Mouse (Mus musculus): ENCODE measurements around the gene Kbtbd3.

Kbtbd3 gene

DNA sequence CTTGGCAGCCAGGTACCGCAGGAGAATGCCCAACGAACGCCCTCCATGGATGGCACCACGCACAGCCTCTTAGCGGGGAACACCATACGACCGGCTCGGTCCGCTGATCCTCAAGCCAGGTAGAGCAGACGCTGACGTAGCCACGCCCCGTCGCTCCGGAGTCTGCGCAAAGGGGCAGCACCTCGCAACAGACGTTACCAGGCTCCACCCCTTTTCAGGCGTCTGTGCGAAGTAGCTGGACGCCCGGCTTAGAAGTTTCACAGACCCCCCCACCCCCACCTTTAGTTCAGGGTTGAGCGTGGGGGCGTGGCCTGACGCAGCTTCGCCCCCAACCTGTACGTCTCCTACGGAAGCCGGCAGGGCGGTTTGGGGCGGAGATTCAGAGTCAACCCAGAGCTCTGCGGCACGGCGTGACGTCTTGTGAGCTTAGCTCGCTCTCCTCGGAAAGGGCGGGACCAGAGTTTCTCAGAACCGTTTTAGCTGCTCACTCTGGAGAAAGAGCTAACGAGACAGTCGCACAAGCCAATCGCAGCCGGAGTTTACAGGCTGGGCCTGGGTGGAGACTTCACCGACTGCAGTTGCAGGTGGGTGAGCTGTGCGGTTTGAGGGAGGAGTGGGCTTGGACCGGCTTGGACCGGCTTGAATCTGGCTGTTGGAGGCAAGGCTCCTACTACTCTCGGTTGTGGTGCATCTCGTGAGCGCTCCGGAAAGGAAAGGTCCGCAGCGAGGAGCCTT lies at the start of gene Kbtbd3, which contains the start of gene Aasdhppt:
TSS of gene Kbtbd3 (plus strand) at position 483 of the 735 bp plus-strand sequence.
TSS of gene Aasdhppt (minus strand) at position 121 of the 735 bp plus-strand sequence.
- DNase-seq (ENCODE audit: low spot score in 2 of 2) = peak; percentile 96 to 99

DNA sequence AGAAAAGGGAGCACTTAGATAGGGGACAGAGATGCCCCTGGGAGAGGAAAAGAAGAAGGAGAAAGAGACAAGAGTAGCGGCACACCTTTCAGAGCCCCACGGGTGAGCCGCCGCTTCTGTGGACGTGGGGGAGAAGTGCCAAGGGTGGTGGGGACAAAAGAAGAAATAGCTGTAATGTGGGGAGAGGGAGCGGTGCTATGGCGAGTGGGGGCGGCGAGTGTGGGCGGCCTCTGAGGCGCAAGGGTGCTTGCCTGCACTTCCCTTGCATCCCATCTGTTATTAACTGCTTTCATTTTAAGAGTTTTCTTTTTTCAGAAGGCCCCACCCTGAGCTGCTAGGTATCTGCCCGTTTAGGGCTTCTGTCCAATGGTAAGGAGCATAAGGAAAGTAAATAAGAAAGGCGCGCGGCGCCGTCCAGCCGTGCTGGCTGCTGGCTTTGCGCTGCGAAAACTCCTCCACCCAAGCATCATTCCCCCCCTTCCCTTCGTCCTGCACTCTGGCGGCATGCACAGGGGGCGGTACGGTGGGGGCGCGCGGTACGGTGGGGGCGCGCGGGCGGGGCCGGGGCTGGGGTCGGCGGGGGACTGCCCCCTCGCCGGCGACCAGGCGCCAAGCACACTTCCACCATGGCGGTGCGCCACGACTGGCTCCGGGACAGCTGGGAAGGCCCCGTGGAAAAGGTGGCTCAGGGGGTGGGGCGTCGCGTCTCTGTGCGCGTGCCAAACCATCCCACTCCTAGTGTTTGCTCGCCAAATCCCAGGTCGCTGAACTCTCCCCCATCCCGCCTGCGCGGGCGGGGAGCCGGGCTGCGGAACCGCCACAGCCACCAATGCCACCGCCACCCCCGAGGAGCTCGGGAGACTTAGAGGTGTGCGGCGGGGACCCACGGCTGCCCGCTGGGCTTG lies 49.5 kb upstream of the Kbtbd3 start:
- DNase-seq (ENCODE audit: low spot score in 2 of 2) = no peak

DNA sequence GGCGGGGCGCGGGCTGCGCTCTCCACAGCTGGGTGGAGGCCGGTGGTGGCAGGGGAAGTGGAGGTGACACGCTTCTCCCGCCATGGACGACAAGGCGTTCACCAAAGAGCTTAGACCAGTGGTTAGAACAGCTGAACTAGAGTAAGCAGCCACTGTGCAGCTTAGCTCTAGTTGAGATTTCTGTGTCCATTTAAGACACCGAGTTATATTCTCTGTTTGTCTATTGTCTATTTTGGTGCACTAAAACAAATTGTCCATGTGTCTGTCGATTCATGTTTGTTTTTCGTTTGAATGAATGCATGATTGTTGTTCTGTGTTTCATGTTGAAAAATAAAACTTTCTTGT lies 48.9 kb upstream of the Kbtbd3 start:
- DNase-seq (ENCODE audit: low spot score in 2 of 2) = no peak

DNA sequence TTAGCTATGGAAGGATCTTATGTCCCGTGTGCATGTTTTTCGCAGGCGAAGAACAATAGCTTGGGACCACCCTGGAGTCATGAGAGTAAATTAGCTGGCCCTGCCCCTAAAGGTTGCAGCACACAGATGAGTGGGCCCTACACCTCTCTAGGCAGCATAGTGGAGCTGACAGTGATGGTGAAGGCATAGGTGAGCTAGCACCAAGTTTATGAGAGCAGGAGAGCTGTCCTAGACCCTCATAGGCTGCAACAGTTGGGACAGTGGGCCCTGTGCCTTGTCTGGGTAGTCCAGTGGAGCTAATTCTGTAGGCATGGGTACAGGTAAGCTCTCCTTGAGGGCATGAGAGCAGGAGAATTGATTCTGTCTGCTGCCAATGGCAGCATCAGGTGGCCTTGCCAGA lies 42.8 kb upstream of the Kbtbd3 start:
- no peak for DNase-seq (ENCODE audit: low spot score in 2 of 2)

DNA sequence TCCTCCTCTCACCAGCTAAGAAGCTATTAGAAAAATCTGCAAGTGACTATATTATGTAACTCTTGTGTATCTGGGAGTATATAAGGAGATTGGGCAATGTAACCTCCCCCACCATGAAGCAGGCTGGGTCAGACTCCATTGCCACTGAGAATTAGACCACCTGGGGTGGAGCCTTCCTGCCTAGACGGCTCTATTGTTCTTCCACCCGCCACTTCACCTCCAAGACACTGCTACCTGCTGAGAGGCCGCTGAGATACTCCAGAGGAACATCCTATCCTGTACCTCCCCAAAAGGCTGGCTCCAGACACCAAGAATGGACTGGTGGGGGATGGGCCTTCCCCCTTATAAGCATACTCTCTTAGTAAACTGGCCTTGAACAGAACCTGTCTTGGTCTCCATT lies 25.8 kb upstream of the Kbtbd3 start:
- no peak for DNase-seq (ENCODE audit: low spot score in 2 of 2)

DNA sequence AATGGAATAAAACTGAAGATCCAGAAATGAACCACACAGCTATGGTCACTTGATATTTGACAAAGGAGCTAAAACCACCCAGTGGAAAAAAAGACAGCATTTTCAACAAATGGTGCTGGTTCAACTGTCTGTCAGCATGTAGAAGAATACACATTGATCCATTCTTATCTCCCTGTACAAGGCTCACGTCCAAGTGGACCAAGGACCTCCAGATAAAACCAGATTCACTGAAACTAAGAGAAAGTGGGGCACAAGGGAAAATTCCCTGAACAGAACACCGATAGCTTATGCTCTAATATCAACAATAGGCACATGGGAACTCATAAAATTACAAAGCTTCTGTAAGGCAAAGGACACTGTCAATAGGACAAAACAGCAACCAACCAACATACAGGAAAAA lies 9.2 kb upstream of the Kbtbd3 start:
- DNase-seq (ENCODE audit: low spot score in 2 of 2) = no peak

DNA sequence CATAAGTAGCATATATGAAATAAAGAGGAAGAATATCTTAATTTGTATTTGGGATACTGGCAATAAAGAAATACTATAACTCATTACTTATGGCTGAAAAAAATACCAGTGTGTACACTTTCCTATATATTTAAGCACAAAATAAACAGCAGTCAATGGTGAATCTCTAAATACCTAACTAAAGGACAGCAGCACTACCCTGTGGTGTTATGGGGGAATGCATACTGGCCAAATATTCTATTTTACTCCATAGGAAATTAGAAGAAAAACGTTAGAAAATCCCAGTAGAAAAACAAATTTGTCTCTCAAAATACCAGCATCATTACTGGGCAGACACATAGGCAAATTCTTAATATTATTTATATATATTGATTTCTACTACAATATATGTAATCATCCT lies 4.8 kb upstream of the Kbtbd3 start:
- DNase-seq (ENCODE audit: low spot score in 2 of 2) = no peak

DNA sequence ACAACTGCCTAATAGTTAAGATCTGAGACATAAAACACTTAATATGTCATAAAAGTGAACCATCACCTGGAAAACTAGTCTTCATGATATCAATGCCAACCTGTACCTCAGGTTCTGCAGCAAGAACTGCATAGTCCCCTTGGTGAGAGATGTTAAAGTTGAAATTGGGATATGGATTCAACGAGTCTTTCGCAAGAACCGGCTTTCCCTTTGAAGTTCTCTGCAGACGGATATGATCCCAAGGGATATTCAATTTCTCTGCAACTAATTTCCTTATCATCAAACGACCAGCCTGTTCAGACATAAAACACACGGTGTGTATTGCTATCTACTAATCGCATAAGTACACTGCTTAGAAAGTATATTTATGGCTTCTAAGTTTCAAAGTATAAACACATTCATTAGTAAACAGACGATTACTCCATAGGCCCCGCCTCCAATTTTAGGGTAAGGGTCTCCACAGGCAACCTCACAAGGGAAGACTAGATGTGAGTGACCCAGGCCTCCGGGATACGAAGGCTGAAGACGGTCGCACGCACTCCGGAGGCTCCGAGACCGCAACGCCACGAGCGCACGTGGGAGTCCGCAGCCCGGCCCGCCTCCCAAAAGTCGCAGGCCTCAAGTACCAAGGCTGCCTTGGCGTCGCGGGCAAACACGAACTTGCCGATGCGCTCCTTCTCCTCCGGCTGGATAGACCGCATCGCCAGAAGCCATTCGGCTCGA lies 844 bp upstream of the Kbtbd3 start:
- DNase-seq (ENCODE audit: low spot score in 2 of 2) = no peak

DNA sequence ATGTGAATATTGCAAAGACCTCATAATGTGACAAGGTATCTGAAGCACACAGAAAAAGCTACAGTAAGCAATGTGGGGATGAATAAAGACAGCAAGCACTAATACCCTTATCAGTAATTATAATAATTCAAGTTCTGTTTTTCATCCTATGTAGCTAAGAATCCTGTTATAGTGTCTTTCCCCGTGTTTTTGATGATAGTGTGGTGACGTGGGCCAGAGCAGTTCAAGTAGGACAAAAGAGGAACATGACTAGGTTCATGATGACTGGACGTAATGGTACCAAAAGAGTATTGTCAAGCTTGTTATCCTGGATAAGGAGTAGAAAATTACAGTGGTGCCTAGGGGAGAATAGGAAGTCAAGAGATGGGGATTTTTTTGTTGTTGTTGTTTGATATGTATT lies 1.1 kb downstream of the Kbtbd3 start:
- no peak for DNase-seq (ENCODE audit: low spot score in 2 of 2)

DNA sequence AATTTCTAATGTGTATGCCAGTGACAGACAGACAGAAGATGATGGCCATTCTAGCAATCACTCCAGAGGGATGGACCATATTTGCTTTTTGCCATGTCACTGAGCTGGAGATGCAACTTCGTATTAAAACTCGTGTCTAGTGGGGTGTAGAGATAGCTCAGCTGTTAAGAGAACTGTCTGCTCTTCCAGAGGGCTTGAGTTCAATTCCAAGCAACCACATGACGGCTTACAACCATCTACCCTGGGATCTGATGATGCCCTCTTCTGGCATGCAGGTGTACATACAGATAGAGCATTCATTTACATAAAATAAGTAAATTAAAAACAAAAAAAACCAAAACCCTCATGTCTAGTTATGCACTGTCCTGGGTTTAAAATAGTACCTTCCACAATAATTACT lies 1.5 kb downstream of the Kbtbd3 start:
- DNase-seq (ENCODE audit: low spot score in 2 of 2) = no peak

DNA sequence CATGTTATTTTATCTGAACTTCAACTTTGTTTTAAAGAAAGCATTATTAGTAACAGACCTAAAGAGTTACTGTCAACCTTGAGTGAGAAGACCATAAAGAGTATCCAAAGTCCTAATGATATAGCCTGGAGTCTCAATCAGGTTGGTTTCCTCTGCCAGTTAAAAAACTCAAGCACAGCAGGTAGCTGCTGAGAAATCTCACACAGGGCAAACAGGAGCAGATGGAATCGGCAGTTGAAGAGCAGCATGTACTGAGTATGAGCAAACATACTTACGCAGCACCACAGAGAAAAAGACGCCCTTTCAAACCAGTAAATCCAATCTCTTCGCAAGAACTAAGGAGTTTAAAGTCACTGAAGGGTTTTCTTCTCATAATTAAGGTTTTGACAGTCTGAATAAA lies 4.3 kb downstream of the Kbtbd3 start:
- DNase-seq (ENCODE audit: low spot score in 2 of 2) = no peak

DNA sequence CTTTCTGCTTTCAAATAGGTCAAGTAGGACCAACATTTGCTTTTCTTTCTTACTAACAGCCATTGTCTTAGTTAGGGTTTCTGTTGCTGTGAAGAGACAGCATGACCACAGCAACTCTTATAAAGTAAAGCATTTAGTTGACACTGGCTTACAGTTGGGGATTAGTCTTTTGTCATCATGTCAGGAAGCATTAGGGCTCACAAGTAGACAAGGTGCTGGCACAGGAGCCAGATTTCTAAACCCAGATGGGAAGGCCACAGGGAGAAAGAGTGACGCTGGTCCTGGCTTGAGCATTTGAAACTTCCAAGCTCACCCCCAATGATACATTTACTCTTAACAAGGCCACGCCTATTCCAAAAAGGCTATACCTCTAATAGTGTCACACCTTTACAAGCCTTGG lies 6.1 kb downstream of the Kbtbd3 start:
- no peak for DNase-seq (ENCODE audit: low spot score in 2 of 2)

DNA sequence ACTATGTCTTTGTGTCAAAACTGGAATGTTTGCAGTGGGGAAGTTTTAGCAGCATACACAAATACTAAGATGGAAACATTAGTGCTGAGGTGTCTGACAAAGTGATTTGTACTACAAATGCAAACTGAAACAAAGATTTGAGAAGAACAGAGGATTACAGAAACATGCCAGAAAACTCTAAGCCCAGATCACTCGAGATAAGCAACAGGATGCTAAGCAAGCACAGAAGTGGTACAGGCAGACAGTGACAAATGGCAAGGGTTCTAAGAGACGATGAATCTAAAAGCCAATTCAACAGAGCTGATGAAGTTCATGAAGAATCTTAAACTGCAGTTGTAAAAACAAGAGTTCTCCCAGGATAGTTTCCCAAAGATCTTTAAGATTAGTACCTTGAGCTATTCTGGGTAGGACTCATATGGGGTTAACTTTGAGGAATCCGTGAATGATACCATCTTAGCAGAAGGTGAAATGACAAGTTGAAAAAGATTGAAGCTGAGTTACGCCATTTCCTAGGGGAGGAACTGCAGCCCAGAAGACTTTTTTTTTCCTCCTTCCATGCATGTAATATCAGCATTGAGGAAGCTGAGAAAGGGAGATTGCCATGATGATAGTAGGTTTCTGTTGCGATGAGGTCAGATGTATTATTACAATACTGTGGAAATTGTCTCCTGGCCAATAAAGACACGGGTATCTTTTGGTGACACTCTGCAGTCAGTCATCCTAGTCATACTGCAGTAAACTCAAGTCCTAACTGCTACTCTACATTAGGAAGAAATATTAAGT lies 9.5 kb downstream of the Kbtbd3 start:
- DNase-seq (ENCODE audit: low spot score in 2 of 2) = no peak

DNA sequence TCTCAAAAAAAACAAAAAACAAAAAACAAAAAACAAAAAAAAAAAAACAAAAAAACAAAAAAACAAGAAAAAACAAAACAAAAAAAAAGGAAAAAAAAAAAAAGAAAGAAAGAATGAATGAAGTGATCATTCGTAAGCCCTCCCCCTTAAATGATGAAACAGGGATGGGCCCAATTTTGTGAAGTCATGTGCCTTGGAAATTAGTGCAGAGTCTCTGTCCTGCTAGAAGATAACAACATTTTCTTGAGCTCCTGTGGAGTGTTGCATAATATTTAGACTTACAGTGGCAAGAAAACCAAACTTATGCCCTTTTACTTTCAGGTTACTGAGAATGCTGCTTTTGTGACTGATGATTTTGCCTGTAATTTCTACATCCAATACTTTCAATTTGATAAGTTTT lies 43.5 kb downstream of the Kbtbd3 start:
- DNase-seq (ENCODE audit: low spot score in 2 of 2) = no peak

DNA sequence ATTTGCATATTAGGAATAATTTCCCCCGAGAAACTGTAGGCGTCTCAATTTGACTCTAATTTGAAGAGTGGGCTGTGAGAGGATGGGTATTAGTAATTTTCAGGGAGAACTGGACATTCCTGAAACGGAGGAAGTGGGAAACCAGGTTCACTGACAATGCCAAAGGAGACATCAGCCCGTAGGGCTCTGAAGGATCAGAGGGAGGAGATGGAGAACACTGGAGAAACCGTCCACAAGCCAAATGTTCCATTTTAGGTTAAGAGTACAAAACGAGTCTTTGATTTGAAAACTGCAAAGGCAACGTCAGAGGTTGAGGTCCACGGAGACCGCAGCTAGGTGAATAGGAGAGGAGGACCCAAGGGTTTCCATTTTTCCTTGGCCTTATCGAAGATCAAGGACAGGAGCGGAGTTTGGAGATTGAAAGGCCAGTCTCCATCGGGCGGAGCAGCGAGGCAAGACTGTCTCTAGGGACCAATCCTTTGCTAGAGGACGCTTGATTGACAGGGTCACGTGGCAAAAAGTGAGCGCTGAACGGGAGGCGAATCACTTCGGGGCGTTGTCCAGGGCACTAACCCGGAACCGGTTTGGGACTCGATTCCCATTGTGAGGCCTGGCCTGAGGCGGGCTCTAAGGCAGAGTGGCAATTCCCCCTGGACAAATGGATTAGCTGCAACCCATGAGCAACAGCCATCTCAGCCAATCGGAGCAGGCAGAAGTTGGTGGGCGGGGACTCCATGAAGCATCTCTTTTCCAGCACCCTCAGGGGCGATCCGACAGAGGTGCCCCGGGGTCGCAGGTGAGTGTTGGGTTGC lies 66.4 kb downstream of the Kbtbd3 start, which contains the start of gene Msantd4:
TSS of gene Msantd4 (plus strand) at position 735 of the 812 bp plus-strand sequence.
- DNase-seq (ENCODE audit: low spot score in 2 of 2) = peak; percentile 93 to 99

DNA sequence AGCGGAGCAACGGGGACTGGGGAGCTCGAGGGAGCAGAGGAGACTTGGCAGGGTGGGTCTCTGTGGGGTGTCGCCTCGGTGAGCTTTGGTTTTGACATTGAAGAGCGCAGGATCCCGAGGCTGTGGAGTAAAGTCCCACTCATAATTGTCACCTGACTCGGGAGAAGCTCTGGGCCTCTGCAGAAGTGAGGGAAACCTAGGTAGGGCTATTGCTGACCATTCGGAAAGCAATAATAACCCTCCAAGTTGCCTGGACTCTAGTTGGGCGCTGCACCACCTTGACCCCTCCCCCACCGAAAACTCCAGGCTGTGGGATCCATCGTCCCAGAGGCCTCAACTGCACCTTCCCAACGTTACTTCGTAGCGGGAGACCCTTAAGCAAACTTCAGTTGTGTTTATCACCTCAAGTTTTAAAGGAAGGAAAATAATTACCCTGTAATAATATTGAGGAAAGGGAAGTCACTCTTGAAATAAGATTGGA lies 67.0 kb downstream of the Kbtbd3 start:
- DNase-seq (ENCODE audit: low spot score in 2 of 2) = no peak
